Mouse (Mus musculus): ENCODE measurements around the gene Angel2.

Angel2 gene

DNA sequence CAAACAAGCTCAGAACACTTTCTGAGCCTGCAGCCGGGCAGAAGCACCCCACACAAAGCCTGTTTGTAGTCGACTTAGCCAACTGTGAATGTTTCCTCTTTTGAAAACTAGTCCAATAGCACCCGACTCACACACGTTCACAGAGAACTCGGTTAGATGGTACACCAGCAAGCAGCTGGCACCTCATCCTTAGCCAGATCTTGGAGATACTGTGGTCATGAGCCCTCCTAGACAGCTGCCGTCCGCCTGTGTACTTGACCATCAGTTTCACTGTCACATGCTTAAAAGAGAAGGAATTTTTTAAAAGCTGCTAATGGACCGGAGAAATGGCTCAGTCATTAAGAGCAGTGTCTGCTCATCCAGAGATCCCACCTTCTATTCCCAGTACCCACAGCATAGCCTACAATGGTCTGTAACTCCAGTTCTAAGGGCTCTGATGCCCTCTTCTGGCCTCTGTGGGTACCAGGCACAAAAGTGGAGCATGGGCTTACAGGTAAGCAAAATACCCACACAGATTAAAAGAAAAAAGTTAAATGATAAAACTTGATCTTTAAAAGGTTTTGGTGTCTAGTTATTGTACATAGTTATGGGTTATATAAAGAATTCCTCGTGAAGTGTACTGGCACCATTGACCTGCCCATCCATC is 64.6 kb downstream of the Angel2 start:
- no peak for DNase-seq

DNA sequence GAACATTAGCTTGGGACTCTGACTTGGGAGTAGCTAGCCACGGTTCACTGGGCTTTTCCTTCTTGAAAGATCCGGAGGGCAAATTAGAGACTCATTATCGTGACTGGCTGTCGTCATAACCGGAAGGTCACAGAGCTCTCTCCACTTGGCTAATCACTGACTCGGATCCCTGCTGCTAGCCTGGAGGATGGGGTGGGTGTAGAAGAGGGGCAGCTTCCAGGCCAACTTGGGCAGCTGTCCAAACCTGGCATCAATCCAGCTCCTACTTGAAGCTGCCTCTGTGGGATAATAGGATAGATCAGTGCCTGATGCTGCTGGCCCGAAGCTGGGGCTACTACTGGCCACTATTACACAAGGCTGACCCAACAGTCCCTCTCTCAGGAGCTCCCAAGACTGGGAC is 70.6 kb downstream of the Angel2 start:
- DNase-seq = peak; percentile 87

DNA sequence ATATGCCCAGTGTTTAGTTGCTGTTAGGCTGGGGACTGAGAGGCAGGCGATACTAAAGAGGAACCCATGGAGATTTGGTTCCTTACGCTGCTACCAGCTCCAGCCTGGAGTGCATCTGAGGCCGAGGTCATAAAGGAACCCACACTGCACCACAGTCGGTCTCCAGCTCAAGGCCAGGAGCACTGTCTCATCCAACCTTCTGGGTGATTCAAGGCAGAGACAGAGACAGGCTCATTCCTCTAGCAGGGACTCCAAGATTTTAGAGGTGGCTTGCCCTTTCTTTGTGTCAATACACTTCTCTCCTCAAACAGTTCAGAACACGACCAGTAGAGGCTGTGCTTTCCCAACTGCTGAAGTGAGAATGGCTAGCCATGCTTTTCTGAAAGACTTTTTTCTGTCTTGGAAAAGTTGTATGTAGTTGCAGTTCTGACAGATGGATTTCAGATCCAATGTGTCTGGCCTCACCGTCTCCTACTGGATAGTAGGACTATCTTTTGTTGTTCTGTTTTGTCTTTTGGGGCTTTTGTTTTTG is 71.5 kb downstream of the Angel2 start:
- no peak for DNase-seq
